33 mouse cellular contexts compared by ENCODE assay signal in genomic region chr4:49586811-49587210, GRCm38 (mm10). TPM values are rescaled to one million over a fixed set of nuclear protein-coding genes. Genes with fewer than 3 reads are reported as not detected.
DNase-seq lines count a peak whose midpoint lies in the region; ATAC-seq and TF ChIP-seq lines count a peak whose summit lies in the region.
"Had no signal": no experiment of that assay in that cellular context is flagged by ENCODE, and none has a peak within 500 bp of the region (broad histone marks: within the 10 kb centered on the region; RNA-seq: fewer than 3 reads in every experiment).

No protein-coding gene starts in this region.

- peaks cover 4% of the 10 kb centered on the region for H3K36me3 ChIP-seq in heart, embryonic 11.5 days (ENCODE audit: control insufficient read depth, insufficient read depth, low read length)
- peaks cover 7% of the 10 kb centered on the region; the same call in 1 of the 2 replicates for H3K36me3 ChIP-seq in heart, postnatal 0 days (replicated peaks; ENCODE audit: control insufficient read depth, insufficient read depth, low read length)
- H3K36me3 ChIP-seq in myocyte (ENCODE audit: control insufficient read depth, insufficient read depth), result no peaks in the 10 kb centered on the region

- 89% methylated on average over 10 of the region's 10 CpGs for WGBS in heart, embryonic 11.5 days (ENCODE audit: insufficient replicate concordance)
- WGBS in heart, postnatal 0 days, result 86% methylated on average over 10 of the region's 10 CpGs

- no peak overlapping the region for H3K4me3 ChIP-seq in heart, embryonic 11.5 days (ENCODE audit: low read depth, low read length)
- no peak overlapping the region for H3K4me3 ChIP-seq in heart, postnatal 0 days (ENCODE audit: low read depth, low read length)
- H3K4me3 ChIP-seq in myocyte, result no peak overlapping the region
- H3K4me3 ChIP-seq: embryonic facial prominence, embryonic 12.5 days; left cerebral cortex, adult 2 months; liver, embryonic 13.5 days; megakaryocyte, embryonic 14.5 days; midbrain, embryonic 12.5 days had no signal

- H3K27ac ChIP-seq in heart, embryonic 11.5 days (ENCODE audit: low read depth, low read length), result no peak overlapping the region
- H3K27ac ChIP-seq in heart, postnatal 0 days (ENCODE audit: low read depth), result 0 out of 2 replicates have a peak overlapping the region, but pooled peaks have one; percentile 88
- H3K27ac ChIP-seq: embryonic facial prominence, embryonic 12.5 days; hindbrain, embryonic 14.5 days; left cerebral cortex, adult 2 months; liver, embryonic 13.5 days; midbrain, embryonic 12.5 days had no signal

- no peak for TF ChIP-seq EP300 in heart, postnatal 0 days (IDR thresholded peaks at IDR 0.05; ENCODE audit: low read depth)

- H3K9ac ChIP-seq in heart, embryonic 11.5 days (ENCODE audit: low read depth, low read length), result no peak overlapping the region
- H3K9ac ChIP-seq in heart, postnatal 0 days (replicated peaks; ENCODE audit: low read depth, low read length), result no peak overlapping the region
- H3K9ac ChIP-seq: embryonic facial prominence, embryonic 12.5 days; hindbrain, embryonic 14.5 days; liver, embryonic 13.5 days; midbrain, embryonic 12.5 days had no signal

- intact Hi-C loops in heart, postnatal 36 days (cut with DNase I), result loop anchor here (5.0 kb wide), 1 partner anchor 40 kb away; no protein-coding TSS in a partner anchor

- H3K79me2 ChIP-seq in myocyte (ENCODE audit: control insufficient read depth, insufficient read depth), result no peaks in the 10 kb centered on the region

- H3K9me3 ChIP-seq in heart, embryonic 11.5 days (replicated peaks; ENCODE audit: control insufficient read depth, low read length), result no peaks in the 10 kb centered on the region
- H3K9me3 ChIP-seq in heart, postnatal 0 days (replicated peaks; ENCODE audit: control insufficient read depth, low read length), result no peaks in the 10 kb centered on the region
- H3K9me3 ChIP-seq: embryonic facial prominence, embryonic 12.5 days; liver, embryonic 13.5 days; megakaryocyte, embryonic 14.5 days; midbrain, embryonic 12.5 days had no signal

- no peak overlapping the region for H3K4me2 ChIP-seq in heart, embryonic 11.5 days
- H3K4me2 ChIP-seq in heart, postnatal 0 days (ENCODE audit: low read depth, low read length), result no peak overlapping the region
- no peak overlapping the region for H3K4me2 ChIP-seq in myocyte (ENCODE audit: low read depth)
- H3K4me2 ChIP-seq: embryonic facial prominence, embryonic 12.5 days; hindbrain, embryonic 14.5 days; liver, embryonic 13.5 days; midbrain, embryonic 12.5 days had no signal

- no peak for TF ChIP-seq CTCF in heart, postnatal 0 days (IDR thresholded peaks at IDR 0.05; ENCODE audit: low read depth)

- H3K27me3 ChIP-seq in heart, embryonic 11.5 days (ENCODE audit: control insufficient read depth, insufficient read depth, low read length), result no peaks in the 10 kb centered on the region
- no peaks in the 10 kb centered on the region for H3K27me3 ChIP-seq in heart, postnatal 0 days (ENCODE audit: control insufficient read depth, insufficient read depth, low read length)
- H3K27me3 ChIP-seq in myocyte (ENCODE audit: control insufficient read depth, insufficient read depth, insufficient read length), result peaks cover 7% of the 10 kb centered on the region
- H3K27me3 ChIP-seq: CH12.LX; embryonic facial prominence, embryonic 12.5 days; liver, embryonic 13.5 days; megakaryocyte, embryonic 14.5 days; midbrain, embryonic 12.5 days had no signal

- no peak for ATAC-seq in heart, embryonic 11.5 days (replicated peaks; ENCODE audit: insufficient number of reproducible peaks, low FRiP score, low TSS enrichment)
- no peak for ATAC-seq in heart, postnatal 0 days (ENCODE audit: insufficient read depth, low read depth)
- ATAC-seq: forebrain, embryonic 14.5 days; intestine, postnatal 0 days; lung, postnatal 0 days had no signal

- no peak overlapping the region for H3ac ChIP-seq in myocyte (ENCODE audit: control insufficient read depth, insufficient read length)

- no peaks in the 10 kb centered on the region; the same call in 1 of the 2 replicates for H3K4me1 ChIP-seq in heart, embryonic 11.5 days (ENCODE audit: control insufficient read depth, insufficient read depth, low read length)
- H3K4me1 ChIP-seq in heart, postnatal 0 days (ENCODE audit: control insufficient read depth, insufficient read depth), result peaks cover 35% of the 10 kb centered on the region
- H3K4me1 ChIP-seq: midbrain, embryonic 12.5 days had no signal

- DNase-seq in heart, adult 11 months, result peak; percentile 94
- no peak for DNase-seq in heart, postnatal 0 days (ENCODE audit: low spot score)
- DNase-seq in heart, postnatal 36 days, result no peak
- peak; percentile 65 to 80 for DNase-seq in gastrocnemius, adult 8-10 months (ENCODE audit: low spot score in 2 of 2)
- no peak for DNase-seq in cerebellum, adult 9-10 months
- no peak for DNase-seq in MN1 (ENCODE audit: low spot score)
- DNase-seq: adrenal gland, adult 8-10 months; cerebellum, adult 9-11 months; embryo, embryonic 11 days; kidney, postnatal 14 days; liver, embryonic 13.5 days; lung, adult 18-20 months; lung, postnatal 4 days; right cerebral cortex, adult 18-20 months; thymus, adult 2 months; thymus, postnatal 36 days had no signal

- no peak for TF ChIP-seq POLR2A in myocyte (IDR thresholded peaks at IDR 0.05; ENCODE audit: insufficient read length, low read depth)

TF ChIP-seq in myocyte, 11 proteins besides CTCF, POLR2A, EP300 and RAD21:
- peak in 2 of 3 experiments; percentile 60 to 66 for TF ChIP-seq MYOG (IDR thresholded peaks at IDR 0.05; ENCODE audit: control insufficient read depth in 1 of 3, insufficient read depth in 1 of 3, insufficient read length in 2 of 3, low read depth in 2 of 3)
- no peak for TF ChIP-seq E2F4 (IDR thresholded peaks at IDR 0.05; ENCODE audit: insufficient read depth)
- TF ChIP-seq REST (IDR thresholded peaks at IDR 0.05; ENCODE audit: insufficient read depth, insufficient read length), result no peak
- TF ChIP-seq MYOD1 (IDR thresholded peaks at IDR 0.05; ENCODE audit: control insufficient read depth in 1 of 3, insufficient read length in 2 of 3, low read depth in 2 of 3), result peak in 2 of 3 experiments; percentile 37 to 71
- TF ChIP-seq POLR2AphosphoS2 (IDR thresholded peaks at IDR 0.05; ENCODE audit: insufficient read length, low read depth), result no peak
- no peak for TF ChIP-seq TCF12 (IDR thresholded peaks at IDR 0.05; ENCODE audit: insufficient read depth, poor library complexity, severe bottlenecking)
- no peak for TF ChIP-seq CEBPB (IDR thresholded peaks at IDR 0.05; ENCODE audit: insufficient read depth, poor library complexity, severe bottlenecking)
- no peak for TF ChIP-seq MAX (IDR thresholded peaks at IDR 0.05; ENCODE audit: low read depth)
- TF ChIP-seq SRF (IDR thresholded peaks at IDR 0.05; ENCODE audit: control insufficient read depth, insufficient read length, low read depth), result no peak

RNA-seq across cellular contexts. Expression of gene Tmem246, which starts 10.9 kb away (rescaled TPM):
- polyA plus RNA-seq in heart, embryonic 11.5 days (2014; fragmentation: Nextera tagmentation; extraction: Ambion mirVana), result 41.8 and 47.8 TPM in 2 replicates
- 56.4 and 110 TPM in 2 replicates for total RNA-seq in heart, postnatal 0 days (2014; rRNA removed; ENCODE audit: low replicate concordance)
- polyA plus RNA-seq in heart, postnatal 0 days (2015; fragmentation: Nextera tagmentation; extraction: Ambion mirVana), result 54.5 and 56.5 TPM in 2 replicates
- total RNA-seq in heart, postnatal 36 days (2021), result 10 to 100 TPM; 44.5 to 47.1 TPM
- 10 to 100 TPM; 27.0 to 35.1 (median 31.5) TPM for total RNA-seq in gastrocnemius, adult 8-10 months (2022)
- 2.2 TPM for polyA plus RNA-seq in myocyte (2012; fragmentation: generic; extraction: Trizol)
- total RNA-seq: monocyte, adult 5-6 weeks; neutrophil, adult 5-6 weeks had no signal

RNA-seq across cellular contexts. Expression of gene Aldob, which starts 37.5 kb away (rescaled TPM):
- 0.17 and 0.79 TPM in 2 replicates for polyA plus RNA-seq in heart, embryonic 11.5 days (2014; fragmentation: Nextera tagmentation; extraction: Ambion mirVana)
- total RNA-seq in heart, postnatal 0 days (2014; rRNA removed; ENCODE audit: low replicate concordance), result 0.27 and 2.3 TPM in 2 replicates
- 0.12 and 0.22 TPM in 2 replicates for polyA plus RNA-seq in heart, postnatal 0 days (2015; fragmentation: Nextera tagmentation; extraction: Ambion mirVana)
- 1 to 10 TPM in 1 of 2 experiments, under 1 TPM in 1; 0.58 to 1.1 TPM for total RNA-seq in heart, postnatal 36 days (2021)
- 1 to 10 TPM in 1 of 4 experiments, not detected in 3; 1.4 TPM for total RNA-seq in gastrocnemius, adult 8-10 months (2022)
- not detected for polyA plus RNA-seq in myocyte (2012; fragmentation: generic; extraction: Trizol)
- total RNA-seq: CH12.LX; ES-E14; hematopoietic stem cell, adult 5-6 weeks; monocyte, adult 5-6 weeks; neutrophil, adult 5-6 weeks had no signal
- polyA plus RNA-seq: C2C12; embryonic facial prominence, embryonic 12.5 days; midbrain, embryonic 12.5 days; neural tube, embryonic 11.5 days had no signal

RNA-seq across cellular contexts. Expression of gene Rnf20, which starts 45.0 kb away (rescaled TPM):
- polyA plus RNA-seq in heart, embryonic 11.5 days (2014; fragmentation: Nextera tagmentation; extraction: Ambion mirVana), result 35.3 and 35.8 TPM in 2 replicates
- 10.7 and 26.5 TPM in 2 replicates for total RNA-seq in heart, postnatal 0 days (2014; rRNA removed; ENCODE audit: low replicate concordance)
- 18.8 and 19.6 TPM in 2 replicates for polyA plus RNA-seq in heart, postnatal 0 days (2015; fragmentation: Nextera tagmentation; extraction: Ambion mirVana)
- 10 to 100 TPM; 30.7 to 39.3 TPM for total RNA-seq in heart, postnatal 36 days (2021)
- total RNA-seq in gastrocnemius, adult 8-10 months (2022), result 10 to 100 TPM; 23.0 to 36.2 (median 30.3) TPM
- 25.5 TPM for polyA plus RNA-seq in myocyte (2012; fragmentation: generic; extraction: Trizol)

Comparison
In these comparisons a context has a peak if more than half of its experiments do, and no peak if none do; other contexts are left out.
1. DNase-seq: peak in heart, adult 11 months (single experiment) and gastrocnemius, adult 8-10 months (2 of 2); none in heart, postnatal 0 days (single experiment), heart, postnatal 36 days (0 of 2), cerebellum, adult 9-10 months (single experiment) and MN1 (single experiment).